Mouse (Mus musculus) naive thymus-derived CD4-positive, alpha-beta T cell, adult 5 months (primary cell): Measurements from ENCODE around the gene Brdt. TPM values are rescaled to one million over a fixed set of nuclear protein-coding genes. Genes with fewer than 3 reads are reported as not detected.

ENCODE experiments used
- polyA plus RNA-seq: library from polyadenylated mRNA; unstranded; fragments of 100-300 nt; shearing (Covaris generic); gene quantifications from one replicate; pipeline ENCODE4 v1.2.1, GENCODE M21; 2017

Gene Brdt
- polyA plus RNA-seq, result 0.60 TPM

GRCm38 (mm10) chr5:107330916-107331421, at the start of gene Brdt:
Gene Brdt (plus strand): TSS chr5:107331159.

DNA sequence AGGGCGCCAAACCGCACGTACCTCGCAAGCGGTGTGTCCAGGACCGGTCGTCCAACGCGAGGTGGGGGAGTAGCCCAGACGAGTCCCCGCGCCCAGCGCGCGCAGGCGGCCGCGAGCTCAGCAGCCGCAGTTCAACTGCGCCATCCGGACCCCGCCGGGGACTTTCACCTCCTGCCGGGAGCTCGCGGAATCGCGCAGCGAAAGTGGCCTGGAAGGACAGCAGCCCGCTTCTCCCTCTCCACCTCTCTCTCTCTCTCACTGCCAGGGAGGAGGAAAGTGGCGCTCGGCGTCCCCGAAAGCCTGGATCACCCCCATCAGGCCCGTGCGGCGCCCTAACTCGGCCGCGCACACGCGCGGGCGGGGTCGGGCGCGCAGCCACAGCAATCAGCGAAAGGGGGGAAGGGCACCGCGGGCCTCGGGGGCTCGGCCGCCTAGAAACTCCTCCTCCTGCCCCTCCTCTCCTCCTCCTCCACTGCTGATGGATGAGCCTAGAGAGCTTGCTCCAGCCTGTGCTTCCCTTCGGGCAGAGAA, 41.7 kb upstream of the Brdt start, which contains the start of gene Tgfbr3:
TSS of gene Tgfbr3 (minus strand) at position 396 of the 531 bp plus-strand sequence.

DNA sequence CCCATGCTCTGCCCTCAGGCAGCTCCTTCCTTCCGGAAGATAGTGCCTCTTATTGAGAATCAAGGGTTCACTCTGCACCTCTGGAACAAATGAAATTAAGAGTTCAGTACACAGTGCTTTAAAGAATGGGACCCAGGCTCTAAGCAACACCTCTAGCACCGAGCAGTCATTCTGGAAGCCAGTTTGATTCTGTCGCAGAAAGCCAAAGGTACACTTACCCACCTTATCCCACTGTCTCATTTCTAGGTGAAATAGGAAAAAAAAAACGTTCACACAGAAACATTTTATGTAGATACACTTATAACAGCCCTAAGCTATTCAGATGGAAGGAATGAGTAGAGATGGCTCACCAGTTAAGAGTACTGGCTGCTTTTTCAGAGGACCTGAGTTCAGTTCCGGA, 71.5 kb downstream of the Brdt start, which contains the start of gene Ephx4:
TSS of gene Ephx4 (plus strand) at position 301 of the 400 bp plus-strand sequence.

DNA sequence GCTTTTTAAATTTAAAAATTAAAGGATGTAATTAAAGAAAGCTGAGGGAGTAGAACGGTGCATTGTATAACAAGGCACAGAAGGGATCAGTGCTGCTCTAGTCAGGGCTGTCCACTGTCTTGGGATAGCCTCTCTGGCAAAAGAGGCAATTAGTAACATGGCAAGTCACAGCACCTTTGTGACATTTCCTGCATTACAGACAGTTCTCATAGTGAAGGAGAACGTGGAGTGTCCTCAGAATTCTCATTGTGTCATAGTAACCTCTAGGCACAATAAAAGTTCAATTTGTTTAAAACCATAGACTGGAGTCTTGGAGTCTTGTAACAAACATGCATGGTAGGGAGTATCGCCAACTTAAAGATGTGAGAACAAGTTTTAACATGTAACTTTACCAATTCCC, 100.3 kb downstream of the Brdt start, which contains the start of gene Lpcat2b:
TSS of gene Lpcat2b (plus strand) at position 301 of the 400 bp plus-strand sequence.

Other genes with a start within 250 kb of the Brdt start
- 88.6 TPM for gene Tgfbr3, start 41.5 kb upstream of the Brdt start, polyA plus RNA-seq
- gene Ephx4, start 71.6 kb downstream of the Brdt start, polyA plus RNA-seq, result 0.45 TPM
- gene Lpcat2b, start 100.4 kb downstream of the Brdt start, polyA plus RNA-seq, result not detected
- gene Btbd8, start 106.8 kb downstream of the Brdt start, polyA plus RNA-seq, result 5.5 TPM
- not detected for gene Gm42669, start 176.5 kb downstream of the Brdt start, polyA plus RNA-seq
- gene 1700028K03Rik, start 203.6 kb downstream of the Brdt start, polyA plus RNA-seq, result 0.57 TPM